In the genomic region with DNA sequence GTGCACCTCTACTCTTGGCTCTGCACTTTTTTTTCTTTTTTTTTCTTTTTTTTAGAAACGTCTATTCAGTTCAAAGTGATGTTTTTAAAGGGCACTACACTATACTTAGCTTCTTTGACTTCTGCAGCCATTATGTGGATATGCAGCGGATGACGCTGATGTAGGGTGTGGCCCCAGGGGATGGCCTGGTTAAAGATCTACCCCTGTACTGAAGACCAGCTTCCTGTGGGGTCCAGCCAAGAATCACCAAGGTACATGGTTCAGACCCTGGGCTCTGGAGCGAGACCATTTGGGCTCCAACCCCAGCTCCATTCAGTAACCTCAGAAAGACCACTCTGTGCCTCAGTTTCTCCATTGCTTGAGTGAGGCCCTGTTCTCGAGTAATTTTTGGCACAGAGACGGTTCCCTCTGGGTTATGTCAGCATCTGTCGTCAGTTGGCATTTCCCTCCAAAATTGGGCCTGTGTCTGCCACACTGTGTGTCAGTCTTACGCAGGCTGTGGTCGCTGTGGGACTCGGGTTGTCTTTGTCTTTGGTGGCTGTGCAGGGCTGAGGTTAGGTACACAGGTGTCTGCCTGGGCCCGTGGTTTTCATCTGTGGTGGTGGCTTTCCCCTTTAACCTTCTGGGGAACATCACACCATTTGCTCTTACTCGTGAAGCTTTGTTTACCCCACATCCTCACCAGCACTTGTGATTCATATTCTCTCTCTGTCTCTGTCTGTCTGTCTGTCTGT, we compare ENCODE assay signal across 15 mouse cellular contexts. TPM values are rescaled to one million over a fixed set of nuclear protein-coding genes. Genes with fewer than 3 reads are reported as not detected.
A peak's percentile ranks its signal among the peaks of the same experiment; 100 is the strongest.
DNase-seq lines count a peak whose midpoint lies in the region; ATAC-seq lines count a peak whose summit lies in the region.
"Had no signal": no experiment of that assay in that cellular context is flagged by ENCODE, and none has a peak within 500 bp of the region (broad histone marks: within the 10 kb centered on the region; RNA-seq: fewer than 3 reads in every experiment).

No protein-coding gene starts in this region.

- WGBS in kidney, embryonic 16.5 days, result 79% methylated on average over 12 of the region's 12 CpGs

- no peak overlapping the region for H3K27ac ChIP-seq in kidney, embryonic 16.5 days (ENCODE audit: low read length)
- H3K27ac ChIP-seq: embryonic facial prominence, embryonic 12.5 days; liver, embryonic 14.5 days had no signal

- DNase-seq in kidney, adult 18-20 months, result peak; percentile 73
- DNase-seq in kidney, adult 8-10 months, result peak; percentile 88
- peak; percentile 94 for DNase-seq in thymus, postnatal 14 days
- DNase-seq in ovary, postnatal 36 days (ENCODE audit: low spot score), result no peak
- no peak for DNase-seq in yolk sac, embryonic 10.5 days (ENCODE audit: low spot score)
- no peak for DNase-seq in adrenal gland, adult (ENCODE audit: inconsistent age in 2 of 2, low spot score in 1 of 2)
- DNase-seq: cerebellum, adult 9-11 months; heart, adult 11 months; heart, postnatal 4 days had no signal

- peaks cover 6% of the 10 kb centered on the region; the same call in 1 of the 2 replicates for H3K4me1 ChIP-seq in kidney, embryonic 16.5 days (ENCODE audit: insufficient read depth, low read length)

- no peak overlapping the region for H3K9ac ChIP-seq in kidney, embryonic 16.5 days (replicated peaks; ENCODE audit: low read length)
- H3K9ac ChIP-seq: embryonic facial prominence, embryonic 12.5 days; liver, embryonic 14.5 days had no signal

- no peaks in the 10 kb centered on the region for H3K27me3 ChIP-seq in kidney, embryonic 16.5 days (ENCODE audit: insufficient read depth, low read length)
- H3K27me3 ChIP-seq: embryonic facial prominence, embryonic 12.5 days had no signal

- ATAC-seq in kidney, embryonic 16.5 days (ENCODE audit: low FRiP score, low TSS enrichment), result no peak; the same call in 1 of the 2 replicates
- peak; percentile 71 for ATAC-seq in neutrophil, adult 5-6 weeks (ENCODE audit: extremely low read depth, insufficient number of reproducible peaks, low FRiP score, poor library complexity, severe bottlenecking)
- ATAC-seq: forebrain, embryonic 14.5 days; intestine, postnatal 0 days had no signal

- no peaks in the 10 kb centered on the region for H3K36me3 ChIP-seq in kidney, embryonic 16.5 days (ENCODE audit: insufficient read depth, low read length)
- H3K36me3 ChIP-seq: embryonic facial prominence, embryonic 12.5 days had no signal

- H3K4me2 ChIP-seq in kidney, embryonic 16.5 days (replicated peaks; ENCODE audit: low read depth, low read length), result no peak overlapping the region
- H3K4me2 ChIP-seq: embryonic facial prominence, embryonic 12.5 days had no signal

- H3K4me3 ChIP-seq in kidney, embryonic 16.5 days (ENCODE audit: low read length), result no peak overlapping the region
- H3K4me3 ChIP-seq: embryonic facial prominence, embryonic 12.5 days had no signal

- H3K9me3 ChIP-seq in kidney, embryonic 16.5 days (ENCODE audit: low read length), result no peaks in the 10 kb centered on the region
- H3K9me3 ChIP-seq: embryonic facial prominence, embryonic 12.5 days had no signal

RNA-seq across cellular contexts. Expression of a gene that starts 48.9 kb away (rescaled TPM):
- 55.1 and 56.3 TPM in 2 replicates for polyA plus RNA-seq in kidney, embryonic 16.5 days (2015; fragmentation: Nextera tagmentation; extraction: Ambion mirVana)
- total RNA-seq in neutrophil, adult 5-6 weeks (2017), result 0.12 and 0.49 TPM in 2 replicates

RNA-seq across cellular contexts. Expression of a gene that starts 53.8 kb away (rescaled TPM):
- 14.1 and 17.7 TPM in 2 replicates for polyA plus RNA-seq in kidney, embryonic 16.5 days (2015; fragmentation: Nextera tagmentation; extraction: Ambion mirVana)
- total RNA-seq in neutrophil, adult 5-6 weeks (2017), result 51.2 and 52.0 TPM in 2 replicates

Comparison
In these comparisons a context has a peak if more than half of its experiments do, and no peak if none do; other contexts are left out.
1. DNase-seq: peak in kidney, adult 18-20 months (single experiment), kidney, adult 8-10 months (2 of 2) and thymus, postnatal 14 days (single experiment); none in ovary, postnatal 36 days (single experiment), yolk sac, embryonic 10.5 days (single experiment) and adrenal gland, adult (0 of 2).